Mouse (Mus musculus) heart, embryonic 11.5 days (tissue): ENCODE data around the gene Mipep. TPM values are rescaled to one million over a fixed set of nuclear protein-coding genes. Genes with fewer than 3 reads are reported as not detected.

Experiments used
- ATAC-seq: fragments of 200-750 bp; cut with Nextera tagmentation; replicated peaks from 2 replicates; pipeline ENCODE4 v1.8.0; 2017; ENCODE audit warnings: moderate library complexity; ENCODE audit not compliant: insufficient number of reproducible peaks, low FRiP score, low TSS enrichment
- H3K27ac ChIP-seq: fragments of 300-500 bp; sonication (generic); 2 replicates; pipeline ENCODE4 v1.5.1; 2014; ENCODE audit warnings: mild to moderate bottlenecking, low read depth, low read length
- H3K27me3 ChIP-seq: fragments of 300-500 bp; sonication (generic); 2 replicates; pipeline ENCODE4 v1.6.1; 2014; ENCODE audit warnings: mild to moderate bottlenecking, low read length, mixed read lengths; ENCODE audit not compliant: control insufficient read depth, insufficient read depth
- H3K36me3 ChIP-seq: fragments of 300-500 bp; sonication (generic); 2 replicates; pipeline ENCODE4 v1.6.1; 2014; ENCODE audit warnings: mild to moderate bottlenecking, low read length, moderate library complexity, mixed read lengths; ENCODE audit not compliant: control insufficient read depth, insufficient read depth
- H3K4me1 ChIP-seq: fragments of 300-500 bp; sonication (generic); 2 replicates; pipeline ENCODE4 v1.6.1; 2014; ENCODE audit warnings: low read length; ENCODE audit not compliant: control insufficient read depth, insufficient read depth
- H3K4me2 ChIP-seq: fragments of 300-500 bp; sonication (generic); 2 replicates; pipeline ENCODE4 v1.6.1; 2014; ENCODE audit warnings: mild to moderate bottlenecking, moderate library complexity
- H3K4me3 ChIP-seq: fragments of 300-500 bp; sonication (generic); 2 replicates; pipeline ENCODE4 v1.5.1; 2014; ENCODE audit warnings: low read depth, low read length
- H3K9ac ChIP-seq: fragments of 300-500 bp; sonication (generic); 2 replicates; pipeline ENCODE4 v1.6.1; 2014; ENCODE audit warnings: mild to moderate bottlenecking, low read depth, low read length, moderate library complexity
- H3K9me3 ChIP-seq: fragments of 300-500 bp; sonication (generic); replicated peaks from 2 replicates; pipeline ENCODE4 v1.6.1; 2016; ENCODE audit warnings: low read length; ENCODE audit not compliant: control insufficient read depth
- WGBS: fragments of 180-500 bp; shearing (Covaris S2); extraction: QIAGEN DNeasy Blood & Tissue Kit; methylation state at CpG from one replicate; pipeline ENCODE4 v1.1.7; 2014; ENCODE audit not compliant: insufficient replicate concordance; 5-methylcytosine and 5-hydroxymethylcytosine counted together
- polyA plus RNA-seq: library from polyadenylated mRNA; unstranded; fragments of >200 nt; fragmentation: Nextera tagmentation; extraction: Ambion mirVana; gene quantifications from 2 replicates; pipeline ENCODE4 v1.2.1, GENCODE M21; 2014

Mipep gene
- polyA plus RNA-seq, 1 experiment from 2014 or later = 26.0 TPM

DNA sequence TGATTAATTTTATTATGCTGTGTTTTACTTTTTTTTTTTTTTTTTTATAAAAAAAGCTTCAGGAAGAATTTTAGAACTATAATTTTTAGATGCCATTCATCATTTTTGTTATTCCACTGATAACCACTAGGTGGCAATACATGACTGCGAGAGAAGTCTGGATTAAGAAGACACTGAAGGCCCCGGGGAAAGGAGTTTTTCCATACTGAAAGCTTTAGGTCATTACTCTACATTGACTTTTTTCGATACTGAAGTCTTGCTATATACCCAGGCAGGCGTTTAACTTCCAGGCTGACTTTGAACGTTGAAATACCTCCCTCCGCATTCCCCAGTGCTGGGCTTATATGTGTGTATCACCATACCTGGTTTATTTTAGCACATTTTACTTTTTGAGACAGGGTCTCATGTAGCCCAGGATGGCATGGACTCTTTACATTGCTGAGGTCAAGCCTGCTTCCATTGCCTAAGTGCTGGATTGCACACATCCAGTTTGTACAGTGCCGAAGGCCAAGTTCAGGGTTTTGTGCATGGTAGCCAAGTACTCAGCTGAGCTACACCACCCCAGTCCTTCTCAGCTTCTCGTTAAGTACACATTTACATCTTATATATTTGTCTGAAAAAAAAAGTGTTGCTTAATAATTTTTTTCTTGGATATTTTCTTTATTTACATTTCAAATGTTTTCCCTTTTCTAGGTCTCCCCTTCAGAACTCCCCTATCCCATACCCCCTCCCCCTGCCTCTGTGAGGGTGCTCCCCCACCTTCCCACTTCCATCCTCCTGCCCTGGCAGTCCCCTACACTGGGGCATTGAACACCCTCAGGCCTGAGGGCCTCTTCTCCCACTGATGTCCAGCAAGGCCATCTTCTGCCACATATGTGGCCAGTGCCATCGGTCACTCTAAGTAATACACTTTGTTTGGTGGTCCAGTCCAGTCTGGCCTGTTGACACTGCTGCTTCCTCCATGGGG lies 15.7 kb downstream of the Mipep start:
- H3K9ac ChIP-seq = no peak overlapping the region
- no peak for ATAC-seq
- WGBS = 51% methylated on average over 9 of the region's 9 CpGs
- H3K4me1 ChIP-seq = no peaks in the 10 kb centered on the region
- peaks cover 3% of the 10 kb centered on the region for H3K36me3 ChIP-seq
- no peaks in the 10 kb centered on the region for H3K27me3 ChIP-seq
- no peak overlapping the region for H3K27ac ChIP-seq
- H3K9me3 ChIP-seq = no peaks in the 10 kb centered on the region
- no peak overlapping the region for H3K4me3 ChIP-seq
- H3K4me2 ChIP-seq = no peak overlapping the region

GRCm38 (mm10) chr14:60802026-60802425 lies 17.7 kb downstream of the Mipep start:
- Histone ChIP-seq H3K9ac (no peak overlapping the region), H3K4me1 (no peaks in the 10 kb centered on the region), H3K27me3 (no peaks in the 10 kb centered on the region), H3K36me3 (peaks cover 3% of the 10 kb centered on the region), H3K27ac (no peak overlapping the region), H3K4me2 (no peak overlapping the region), H3K4me3 (no peak overlapping the region), H3K9me3 (no peaks in the 10 kb centered on the region)
- no peak for ATAC-seq
- 88% methylated on average over 13 of the region's 13 CpGs for WGBS

GRCm38 (mm10) chr14:60804978-60805377 lies 20.6 kb downstream of the Mipep start:
- Histone ChIP-seq H3K27me3 (no peaks in the 10 kb centered on the region), H3K4me1 (no peaks in the 10 kb centered on the region), H3K9ac (no peak overlapping the region), H3K9me3 (no peaks in the 10 kb centered on the region), H3K4me3 (no peak overlapping the region), H3K4me2 (no peak overlapping the region), H3K27ac (no peak overlapping the region), H3K36me3 (peaks cover 6% of the 10 kb centered on the region; the same call in 1 of the 2 replicates)
- ATAC-seq = no peak
- WGBS = 88% methylated on average over 9 of the region's 9 CpGs

- Histone ChIP-seq H3K27me3 (no peaks in the 10 kb centered on the region), H3K27ac (no peak overlapping the region), H3K36me3 (peaks cover 8% of the 10 kb centered on the region; the same call in 1 of the 2 replicates), H3K4me1 (no peaks in the 10 kb centered on the region), H3K9ac (no peak overlapping the region), H3K9me3 (no peaks in the 10 kb centered on the region), H3K4me2 (no peak overlapping the region), H3K4me3 (no peak overlapping the region)
- 58% methylated on average over 1 of the region's 1 CpGs for WGBS
- ATAC-seq = no peak
Observed at GRCm38 (mm10) chr14:60805871-60806270, 21.5 kb downstream of the Mipep start.

GRCm38 (mm10) chr14:60806891-60807344 lies 22.5 kb downstream of the Mipep start:
- Histone ChIP-seq H3K36me3 (peaks cover 8% of the 10 kb centered on the region; the same call in 1 of the 2 replicates), H3K4me3 (no peak overlapping the region), H3K27me3 (no peaks in the 10 kb centered on the region), H3K4me1 (0 out of 2 replicates have a peak, but pooled peaks cover 6% of the 10 kb centered on the region), H3K27ac (no peak overlapping the region), H3K4me2 (no peak overlapping the region), H3K9ac (no peak overlapping the region), H3K9me3 (no peaks in the 10 kb centered on the region)
- ATAC-seq = no peak
- WGBS = 49% methylated on average over 11 of the region's 11 CpGs

DNA sequence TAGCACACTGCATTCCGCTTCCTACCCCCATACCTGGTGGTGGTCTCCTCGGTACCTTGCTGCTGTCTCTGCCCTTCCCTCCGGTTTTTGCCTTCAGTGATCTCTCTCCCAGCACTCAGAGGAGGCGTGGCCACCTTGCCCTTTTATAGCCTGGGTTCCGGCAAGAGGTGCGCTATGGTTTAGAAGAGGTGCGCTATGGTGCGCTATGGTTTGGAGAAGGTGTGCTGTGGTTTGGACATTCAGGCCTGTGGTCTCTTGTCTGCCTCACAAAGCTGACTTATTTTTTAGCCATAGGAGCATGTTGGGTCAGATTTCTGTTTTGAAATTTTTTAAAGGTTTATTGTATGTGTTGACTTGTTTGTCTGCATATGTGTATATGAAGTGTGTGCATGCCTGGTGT lies 25.5 kb downstream of the Mipep start:
- Histone ChIP-seq H3K4me1 (0 out of 2 replicates have a peak, but pooled peaks cover 7% of the 10 kb centered on the region), H3K36me3 (0 out of 2 replicates have a peak, but pooled peaks cover 5% of the 10 kb centered on the region), H3K4me2 (no peak overlapping the region), H3K27me3 (no peaks in the 10 kb centered on the region), H3K9me3 (no peaks in the 10 kb centered on the region), H3K27ac (no peak overlapping the region), H3K4me3 (no peak overlapping the region), H3K9ac (no peak overlapping the region)
- 86% methylated on average over 8 of the region's 8 CpGs for WGBS
- no peak for ATAC-seq

- Histone ChIP-seq H3K4me3 (no peak overlapping the region), H3K27ac (0 out of 2 replicates have a peak overlapping the region, but pooled peaks have one; percentile 10), H3K9ac (no peak overlapping the region), H3K36me3 (0 out of 2 replicates have a peak, but pooled peaks cover 5% of the 10 kb centered on the region), H3K4me1 (0 out of 2 replicates have a peak, but pooled peaks cover 7% of the 10 kb centered on the region), H3K4me2 (no peak overlapping the region), H3K27me3 (no peaks in the 10 kb centered on the region), H3K9me3 (no peaks in the 10 kb centered on the region)
- ATAC-seq = no peak
- 55% methylated on average over 4 of the region's 4 CpGs for WGBS
Observed at GRCm38 (mm10) chr14:60811547-60811946, 27.2 kb downstream of the Mipep start.

GRCm38 (mm10) chr14:60815098-60815497 lies 30.7 kb downstream of the Mipep start:
- 84% methylated on average over 5 of the region's 5 CpGs for WGBS
- Histone ChIP-seq H3K27me3 (no peaks in the 10 kb centered on the region), H3K36me3 (0 out of 2 replicates have a peak, but pooled peaks cover under 1% of the 10 kb centered on the region), H3K4me3 (no peak overlapping the region), H3K9me3 (no peaks in the 10 kb centered on the region), H3K27ac (no peak overlapping the region), H3K4me1 (peaks cover 19% of the 10 kb centered on the region), H3K4me2 (no peak overlapping the region), H3K9ac (no peak overlapping the region)
- ATAC-seq = no peak
